Mouse (Mus musculus): Measurements from ENCODE around the gene Pip4k2a. TPM values are rescaled to one million over a fixed set of nuclear protein-coding genes. Genes with fewer than 3 reads are reported as not detected.
"Not testable (repeated sequence)": the region's sequence is repeated elsewhere in the genome, so short reads cannot be mapped to it uniquely, and the experiment has no call there.

The Pip4k2a gene
- polyA plus RNA-seq, 1 experiment from 2014 or later = 8.6 TPM

- H3K27me3 ChIP-seq = peaks cover 2% of the 10 kb centered on the region; the same call in 1 of the 2 replicates
- H3K4me1 ChIP-seq = peaks cover 11% of the 10 kb centered on the region
- WGBS = 87% methylated on average over 4 of the region's 4 CpGs
- no peak overlapping the region for H3K4me3 ChIP-seq
- H3K27ac ChIP-seq = no peak overlapping the region
- H3K9me3 ChIP-seq = 0 out of 2 replicates have a peak, but pooled peaks cover 5% of the 10 kb centered on the region
- peaks cover 6% of the 10 kb centered on the region; the same call in 1 of the 2 replicates for H3K36me3 ChIP-seq
- ATAC-seq (ENCODE audit: low FRiP score, low read depth) = no peak
- H3K4me2 ChIP-seq (replicated peaks) = no peak overlapping the region
- H3K9ac ChIP-seq = no peak overlapping the region
Measured at GRCm38 (mm10) chr2:18901133-18901532, 96.8 kb downstream of the Pip4k2a start.

GRCm38 (mm10) chr2:18900635-18901034 is 97.3 kb downstream of the Pip4k2a start:
- Histone ChIP-seq H3K4me3 (no peak overlapping the region), H3K36me3 (peaks cover 6% of the 10 kb centered on the region; the same call in 1 of the 2 replicates), H3K27ac (no peak overlapping the region), H3K4me2 (replicated peaks) (no peak overlapping the region), H3K9ac (no peak overlapping the region), H3K9me3 (0 out of 2 replicates have a peak, but pooled peaks cover 5% of the 10 kb centered on the region), H3K27me3 (no peaks in the 10 kb centered on the region; the same call in 1 of the 2 replicates), H3K4me1 (peaks cover 11% of the 10 kb centered on the region)
- no peak for ATAC-seq (ENCODE audit: low FRiP score, low read depth)
- 89% methylated on average over 2 of the region's 2 CpGs for WGBS

- H3K9me3 ChIP-seq = 0 out of 2 replicates have a peak, but pooled peaks cover 5% of the 10 kb centered on the region
- peaks cover 11% of the 10 kb centered on the region for H3K4me1 ChIP-seq
- H3K27me3 ChIP-seq = no peaks in the 10 kb centered on the region; the same call in 1 of the 2 replicates
- 6% methylated on average over 10 of the region's 10 CpGs for WGBS
- H3K27ac ChIP-seq = no peak overlapping the region
- H3K36me3 ChIP-seq = peaks cover 6% of the 10 kb centered on the region; the same call in 1 of the 2 replicates
- 0 out of 2 replicates have a peak overlapping the region, but pooled peaks have one; percentile 16 for H3K4me2 ChIP-seq (replicated peaks)
- no peak overlapping the region for H3K4me3 ChIP-seq
- ATAC-seq (ENCODE audit: low FRiP score, low read depth) = no peak
- H3K9ac ChIP-seq = no peak overlapping the region
Measured at GRCm38 (mm10) chr2:18897742-18898256, 100.1 kb downstream of the Pip4k2a start.

GRCm38 (mm10) chr2:18896015-18896414 is 101.9 kb downstream of the Pip4k2a start:
- WGBS = 32% methylated on average over 6 of the region's 6 CpGs

GRCm38 (mm10) chr2:18893336-18893735 is 104.6 kb downstream of the Pip4k2a start:
- H3K27me3 ChIP-seq; H3K9me3 ChIP-seq; H3K4me3 ChIP-seq; H3K27ac ChIP-seq; H3K4me2 ChIP-seq (replicated peaks); H3K9ac ChIP-seq; ATAC-seq (ENCODE audit: low FRiP score, low read depth); H3K36me3 ChIP-seq: not testable (repeated sequence)
- 87% methylated on average over 1 of the region's 1 CpGs for WGBS
- H3K4me1 ChIP-seq = peaks cover 19% of the 10 kb centered on the region

More at GRCm38 (mm10) chr2:18896015-18896414, 101.9 kb downstream of the Pip4k2a start:
- H3K27ac ChIP-seq = no peak overlapping the region
- no peaks in the 10 kb centered on the region; the same call in 1 of the 2 replicates for H3K27me3 ChIP-seq
- H3K36me3 ChIP-seq = peaks cover 6% of the 10 kb centered on the region; the same call in 1 of the 2 replicates
- no peak overlapping the region for H3K9ac ChIP-seq
- H3K4me3 ChIP-seq = no peak overlapping the region
- ATAC-seq (ENCODE audit: low FRiP score, low read depth) = peak; percentile 68
- H3K9me3 ChIP-seq = 0 out of 2 replicates have a peak, but pooled peaks cover 5% of the 10 kb centered on the region
- no peak overlapping the region for H3K4me2 ChIP-seq (replicated peaks)
- peaks cover 11% of the 10 kb centered on the region for H3K4me1 ChIP-seq

- Histone ChIP-seq H3K36me3 (no peaks in the 10 kb centered on the region), H3K4me3 (no peak overlapping the region), H3K27ac (no peak overlapping the region), H3K27me3 (no peaks in the 10 kb centered on the region), H3K9ac (no peak overlapping the region), H3K9me3 (no peaks in the 10 kb centered on the region), H3K4me2 (replicated peaks) (no peak overlapping the region), H3K4me1 (peaks cover 9% of the 10 kb centered on the region; the same call in 1 of the 2 replicates)
- no peak for ATAC-seq (ENCODE audit: low FRiP score, low read depth)
- 74% methylated on average over 10 of the region's 10 CpGs for WGBS
Measured at GRCm38 (mm10) chr2:18891991-18892537, 105.9 kb downstream of the Pip4k2a start.

GRCm38 (mm10) chr2:18890227-18891001 is 107.5 kb downstream of the Pip4k2a start:
- Histone ChIP-seq H3K4me2 (replicated peaks) (no peak overlapping the region), H3K36me3 (no peaks in the 10 kb centered on the region), H3K27ac (no peak overlapping the region), H3K4me3 (no peak overlapping the region), H3K27me3 (no peaks in the 10 kb centered on the region), H3K4me1 (peaks cover 9% of the 10 kb centered on the region; the same call in 1 of the 2 replicates), H3K9me3 (no peaks in the 10 kb centered on the region), H3K9ac (no peak overlapping the region)
- no peak for ATAC-seq (ENCODE audit: low FRiP score, low read depth)
- WGBS = 35% methylated on average over 11 of the region's 11 CpGs

- H3K9me3 ChIP-seq = no peaks in the 10 kb centered on the region
- 87% methylated on average over 3 of the region's 3 CpGs for WGBS
- H3K36me3 ChIP-seq = peaks cover 4% of the 10 kb centered on the region; the same call in 1 of the 2 replicates
- no peak overlapping the region for H3K9ac ChIP-seq
- no peaks in the 10 kb centered on the region for H3K4me1 ChIP-seq
- no peak overlapping the region for H3K4me3 ChIP-seq
- no peaks in the 10 kb centered on the region for H3K27me3 ChIP-seq
- no peak overlapping the region for H3K27ac ChIP-seq
- no peak overlapping the region for H3K4me2 ChIP-seq (replicated peaks)
- no peak for ATAC-seq (ENCODE audit: low FRiP score, low read depth)
Measured at GRCm38 (mm10) chr2:18884277-18884676, 113.6 kb downstream of the Pip4k2a start.

- Histone ChIP-seq H3K9ac (no peak overlapping the region), H3K27ac (no peak overlapping the region), H3K36me3 (no peaks in the 10 kb centered on the region), H3K4me2 (replicated peaks) (no peak overlapping the region), H3K4me3 (no peak overlapping the region), H3K27me3 (no peaks in the 10 kb centered on the region), H3K4me1 (peaks cover 4% of the 10 kb centered on the region; the same call in 1 of the 2 replicates), H3K9me3 (peaks cover 3% of the 10 kb centered on the region; the same call in 1 of the 2 replicates)
- ATAC-seq (ENCODE audit: low FRiP score, low read depth) = no peak
- 96% methylated on average over 7 of the region's 7 CpGs for WGBS
Measured at GRCm38 (mm10) chr2:18874626-18875025, 123.3 kb downstream of the Pip4k2a start.

- Histone ChIP-seq H3K9ac (no peak overlapping the region), H3K27me3 (no peaks in the 10 kb centered on the region), H3K4me3 (no peak overlapping the region), H3K4me1 (peaks cover 4% of the 10 kb centered on the region; the same call in 1 of the 2 replicates), H3K4me2 (replicated peaks) (no peak overlapping the region), H3K27ac (no peak overlapping the region), H3K36me3 (no peaks in the 10 kb centered on the region), H3K9me3 (peaks cover 3% of the 10 kb centered on the region; the same call in 1 of the 2 replicates)
- no peak for ATAC-seq (ENCODE audit: low FRiP score, low read depth)
- WGBS = 86% methylated on average over 8 of the region's 8 CpGs
Measured at GRCm38 (mm10) chr2:18874063-18874462, 123.9 kb downstream of the Pip4k2a start.

- Histone ChIP-seq H3K4me2 (replicated peaks) (no peak overlapping the region), H3K4me3 (no peak overlapping the region), H3K27ac (no peak overlapping the region), H3K9me3 (peaks cover under 1% of the 10 kb centered on the region; the same call in 1 of the 2 replicates), H3K4me1 (peaks cover 4% of the 10 kb centered on the region; the same call in 1 of the 2 replicates), H3K27me3 (no peaks in the 10 kb centered on the region), H3K9ac (no peak overlapping the region), H3K36me3 (no peaks in the 10 kb centered on the region)
- WGBS = 39% methylated on average over 3 of the region's 3 CpGs
- ATAC-seq (ENCODE audit: low FRiP score, low read depth) = no peak
Measured at GRCm38 (mm10) chr2:18873440-18873839, 124.5 kb downstream of the Pip4k2a start.

GRCm38 (mm10) chr2:18872797-18873196 is 125.1 kb downstream of the Pip4k2a start:
- H3K9ac ChIP-seq = no peak overlapping the region
- WGBS = 6% methylated on average over 2 of the region's 2 CpGs
- H3K4me1 ChIP-seq = peaks cover 7% of the 10 kb centered on the region; the same call in 1 of the 2 replicates
- H3K36me3 ChIP-seq = no peaks in the 10 kb centered on the region
- H3K4me3 ChIP-seq = no peak overlapping the region
- H3K27ac ChIP-seq = no peak overlapping the region
- H3K9me3 ChIP-seq = no peaks in the 10 kb centered on the region
- H3K4me2 ChIP-seq (replicated peaks) = no peak overlapping the region
- no peak for ATAC-seq (ENCODE audit: low FRiP score, low read depth)
- H3K27me3 ChIP-seq = no peaks in the 10 kb centered on the region
